Mouse (Mus musculus): ENCODE measurements at regions not wholly inside any gene's neighbourhood (a gene's known extent, or its start where the extent isn't known, plus 50 kb on each side); places are given as distances from the start of the nearest gene placed in this dataset.
A peak's percentile ranks its signal among the peaks of the same experiment; 100 is the strongest.

DNA sequence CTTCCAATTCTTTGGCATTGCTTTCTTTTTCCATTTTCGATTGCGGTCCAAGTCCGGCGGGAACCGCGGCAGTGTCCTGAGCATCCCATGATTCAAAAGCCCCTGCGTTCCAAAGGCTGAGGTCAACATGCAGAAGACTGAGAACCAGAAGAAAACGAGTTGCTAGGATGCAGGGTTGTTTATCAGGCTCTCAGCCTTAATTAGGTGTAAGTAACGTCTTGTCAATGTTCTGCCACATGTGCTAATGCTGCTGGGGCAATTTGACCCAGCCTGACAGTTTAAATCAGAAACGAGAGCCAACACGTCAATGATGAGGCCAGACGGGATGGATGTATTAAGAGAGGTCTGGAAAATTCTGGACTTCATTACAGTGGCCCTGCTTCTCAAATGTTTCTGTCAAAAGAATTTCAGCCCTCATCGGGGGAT lies 239.4 kb downstream of the Gm45692 start:
- Histone ChIP-seq H3K4me2 (replicated peaks) (no peak overlapping the region), H3K27ac (no peak overlapping the region), H3K9ac (no peak overlapping the region), H3K4me3 (replicated peaks; ENCODE audit: low read length) (no peak overlapping the region), H3K36me3 (replicated peaks; ENCODE audit: control insufficient read depth, insufficient read depth) (no peaks in the 10 kb centered on the region), H3K9me3 (ENCODE audit: control insufficient read depth, low read length) (no peaks in the 10 kb centered on the region), H3K27me3 (ENCODE audit: control insufficient read depth, insufficient read depth, low read length) (no peaks in the 10 kb centered on the region), H3K4me1 (replicated peaks; ENCODE audit: control insufficient read depth, insufficient read depth, low read length) (0 out of 2 replicates have a peak, but pooled peaks cover 6% of the 10 kb centered on the region)
- no peak for ATAC-seq (ENCODE audit: low FRiP score)
- DNase-seq (ENCODE audit: low spot score): no peak
- 67% methylated on average over 13 of the region's 13 CpGs for WGBS

DNA sequence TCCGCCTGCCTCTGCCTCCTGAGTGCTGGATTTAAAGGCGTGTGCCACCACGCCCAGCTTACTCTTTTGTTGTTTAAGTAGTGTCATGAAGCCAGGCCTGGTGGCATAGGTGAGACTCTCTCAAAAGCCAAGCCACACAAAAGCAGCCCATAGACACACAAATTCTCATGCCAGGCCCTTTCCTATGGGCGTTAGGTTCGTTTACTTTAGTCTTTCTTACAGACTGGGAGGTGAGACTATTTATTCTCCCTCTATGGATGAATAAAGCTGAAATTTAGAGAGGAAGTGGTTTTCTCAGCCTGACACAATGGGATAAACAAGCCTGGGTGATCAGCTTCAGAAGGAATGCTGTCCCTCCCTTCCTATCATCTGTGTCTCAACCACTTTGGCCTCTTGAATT lies 243.0 kb downstream of the Gm45692 start:
- no peak for ATAC-seq (ENCODE audit: low FRiP score)
- WGBS: 88% methylated on average over 5 of the region's 5 CpGs

DNA sequence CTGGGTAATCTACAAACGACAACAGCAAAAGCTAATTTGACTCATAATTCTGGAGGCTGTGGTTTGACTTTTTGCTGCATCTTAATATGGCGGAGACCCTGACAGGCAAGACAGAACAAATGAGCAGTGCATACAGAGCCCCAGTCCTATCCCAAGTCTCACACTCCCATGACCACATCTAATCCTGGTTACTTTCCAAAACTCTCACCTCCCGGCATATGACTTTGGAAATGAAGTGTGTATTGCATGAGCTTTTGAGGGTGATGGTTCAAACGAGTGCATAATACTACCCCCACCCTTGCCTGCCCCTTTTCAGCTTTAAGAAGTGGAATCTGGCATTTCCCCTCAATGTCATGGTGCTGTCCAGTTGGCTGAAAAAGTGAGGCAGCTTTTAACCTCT lies 244.3 kb downstream of the Gm45692 start:
- H3K4me3 ChIP-seq (replicated peaks; ENCODE audit: low read length): no peak overlapping the region
- H3K27me3 ChIP-seq (ENCODE audit: control insufficient read depth, insufficient read depth, low read length): no peaks in the 10 kb centered on the region
- no peaks in the 10 kb centered on the region for H3K9me3 ChIP-seq (ENCODE audit: control insufficient read depth, low read length)
- H3K9ac ChIP-seq: no peak overlapping the region
- ATAC-seq (ENCODE audit: low FRiP score): no peak
- H3K36me3 ChIP-seq (replicated peaks; ENCODE audit: control insufficient read depth, insufficient read depth): no peaks in the 10 kb centered on the region
- 87% methylated on average over 4 of the region's 4 CpGs for WGBS
- H3K4me1 ChIP-seq (replicated peaks; ENCODE audit: control insufficient read depth, insufficient read depth, low read length): no peaks in the 10 kb centered on the region
- no peak for DNase-seq (ENCODE audit: low spot score)
- no peak overlapping the region for H3K27ac ChIP-seq
- no peak overlapping the region for H3K4me2 ChIP-seq (replicated peaks)

More for the DNA sequence above, 243.0 kb downstream of the Gm45692 start:
- H3K9me3 ChIP-seq (ENCODE audit: control insufficient read depth, low read length): no peaks in the 10 kb centered on the region
- H3K27me3 ChIP-seq (ENCODE audit: control insufficient read depth, insufficient read depth, low read length): no peaks in the 10 kb centered on the region
- no peak for DNase-seq (ENCODE audit: low spot score)
- no peak overlapping the region for H3K27ac ChIP-seq
- H3K4me1 ChIP-seq (replicated peaks; ENCODE audit: control insufficient read depth, insufficient read depth, low read length): no peaks in the 10 kb centered on the region
- no peaks in the 10 kb centered on the region for H3K36me3 ChIP-seq (replicated peaks; ENCODE audit: control insufficient read depth, insufficient read depth)
- no peak overlapping the region for H3K4me2 ChIP-seq (replicated peaks)
- no peak overlapping the region for H3K4me3 ChIP-seq (replicated peaks; ENCODE audit: low read length)
- no peak overlapping the region for H3K9ac ChIP-seq

GRCm38 (mm10) chr8:26364637-26365036 lies 245.3 kb downstream of the Gm45692 start:
- WGBS: 69% methylated on average over 4 of the region's 4 CpGs
- no peaks in the 10 kb centered on the region for H3K4me1 ChIP-seq (replicated peaks; ENCODE audit: control insufficient read depth, insufficient read depth, low read length)
- ATAC-seq (ENCODE audit: low FRiP score): no peak
- no peak overlapping the region for H3K9ac ChIP-seq
- no peak for DNase-seq (ENCODE audit: low spot score)
- no peak overlapping the region for H3K4me2 ChIP-seq (replicated peaks)
- no peaks in the 10 kb centered on the region for H3K27me3 ChIP-seq (ENCODE audit: control insufficient read depth, insufficient read depth, low read length)
- no peaks in the 10 kb centered on the region for H3K36me3 ChIP-seq (replicated peaks; ENCODE audit: control insufficient read depth, insufficient read depth)
- no peak overlapping the region for H3K4me3 ChIP-seq (replicated peaks; ENCODE audit: low read length)
- no peak overlapping the region for H3K27ac ChIP-seq
- no peaks in the 10 kb centered on the region for H3K9me3 ChIP-seq (ENCODE audit: control insufficient read depth, low read length)

DNA sequence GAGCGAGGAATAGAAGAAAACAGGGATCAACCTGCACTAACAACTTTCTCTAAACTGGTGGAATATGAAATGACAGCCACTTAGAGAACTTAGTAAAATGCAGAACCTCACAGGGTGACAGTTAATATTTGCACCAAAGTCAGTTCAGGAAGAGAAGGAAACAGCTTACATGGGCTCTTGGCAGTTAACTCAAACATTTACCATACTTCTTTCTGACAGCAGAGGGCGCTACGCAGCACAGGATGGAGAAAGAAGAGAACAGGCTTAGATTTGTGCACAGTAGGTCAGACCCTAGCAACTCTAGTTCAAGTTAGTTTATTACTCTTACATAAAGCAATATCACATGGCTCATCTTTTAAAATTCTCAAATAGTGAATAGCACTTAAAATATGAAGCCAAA lies 261.3 kb downstream of the Gm45692 start:
- peaks cover 16% of the 10 kb centered on the region for H3K4me1 ChIP-seq (replicated peaks; ENCODE audit: control insufficient read depth, insufficient read depth, low read length)
- H3K4me2 ChIP-seq (replicated peaks): no peak overlapping the region
- H3K4me3 ChIP-seq (replicated peaks; ENCODE audit: low read length): no peak overlapping the region
- 0 out of 2 replicates have a peak, but pooled peaks cover 9% of the 10 kb centered on the region for H3K9me3 ChIP-seq (ENCODE audit: control insufficient read depth, low read length)
- no peak overlapping the region for H3K27ac ChIP-seq
- H3K9ac ChIP-seq: no peak overlapping the region
- ATAC-seq (ENCODE audit: low FRiP score) (no peak), DNase-seq (ENCODE audit: low spot score) (peak; percentile 83)
- H3K36me3 ChIP-seq (replicated peaks; ENCODE audit: control insufficient read depth, insufficient read depth): no peaks in the 10 kb centered on the region
- H3K27me3 ChIP-seq (ENCODE audit: control insufficient read depth, insufficient read depth, low read length): no peaks in the 10 kb centered on the region
- WGBS: 35% methylated on average over 3 of the region's 3 CpGs

DNA sequence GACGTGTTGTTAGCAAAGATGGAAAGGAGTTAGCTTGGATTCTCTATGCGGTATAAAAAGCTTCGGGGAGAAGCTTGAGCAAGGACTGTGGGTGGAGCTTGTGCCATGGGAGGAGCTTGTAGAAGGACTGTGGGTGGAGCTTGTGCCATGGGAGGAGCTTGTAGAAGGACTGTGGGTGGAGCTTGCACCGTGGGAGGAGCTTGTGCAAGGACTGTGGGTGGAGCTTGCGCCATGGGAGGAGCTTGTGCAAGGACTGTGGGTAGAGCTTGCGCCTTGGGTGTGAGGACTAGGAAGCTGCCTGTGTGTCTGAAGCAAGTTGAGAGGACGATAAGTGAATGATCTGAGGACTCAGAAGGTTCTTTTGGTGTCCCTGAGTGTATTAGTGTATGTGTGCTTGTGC lies 263.1 kb downstream of the Gm45692 start:
- DNase-seq (ENCODE audit: low spot score) (no peak), ATAC-seq (ENCODE audit: low FRiP score) (no peak)
- H3K9me3 ChIP-seq (ENCODE audit: control insufficient read depth, low read length): 0 out of 2 replicates have a peak, but pooled peaks cover 8% of the 10 kb centered on the region
- no peak overlapping the region for H3K4me2 ChIP-seq (replicated peaks)
- no peak overlapping the region for H3K4me3 ChIP-seq (replicated peaks; ENCODE audit: low read length)
- no peak overlapping the region for H3K27ac ChIP-seq
- 88% methylated on average over 7 of the region's 7 CpGs for WGBS
- H3K27me3 ChIP-seq (ENCODE audit: control insufficient read depth, insufficient read depth, low read length): no peaks in the 10 kb centered on the region
- H3K4me1 ChIP-seq (replicated peaks; ENCODE audit: control insufficient read depth, insufficient read depth, low read length): peaks cover 16% of the 10 kb centered on the region
- no peaks in the 10 kb centered on the region for H3K36me3 ChIP-seq (replicated peaks; ENCODE audit: control insufficient read depth, insufficient read depth)
- no peak overlapping the region for H3K9ac ChIP-seq

DNA sequence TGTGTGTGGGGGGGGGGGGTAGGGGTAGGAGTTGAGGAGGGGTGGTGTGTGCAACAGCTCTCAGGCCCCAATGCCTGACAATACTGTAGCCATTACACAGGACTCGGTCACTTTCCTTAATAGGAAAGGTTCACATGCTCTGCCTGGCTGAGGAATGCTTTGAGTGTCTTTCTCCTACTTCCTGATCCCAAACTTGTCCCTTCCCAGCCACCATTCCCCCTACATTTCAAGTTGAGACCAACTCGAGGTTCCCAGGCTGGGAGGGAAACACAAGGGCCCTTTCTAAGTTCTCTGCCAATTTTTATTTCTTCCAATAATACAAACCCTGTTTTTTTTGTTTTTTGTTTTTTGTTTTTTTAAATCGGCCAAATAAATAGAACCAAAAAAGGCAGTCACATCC lies 264.6 kb downstream of the Gm45692 start:
- H3K4me3 ChIP-seq (replicated peaks; ENCODE audit: low read length): no peak overlapping the region
- no peak overlapping the region for H3K4me2 ChIP-seq (replicated peaks)
- H3K9me3 ChIP-seq (ENCODE audit: control insufficient read depth, low read length): no peaks in the 10 kb centered on the region
- peaks cover 16% of the 10 kb centered on the region for H3K4me1 ChIP-seq (replicated peaks; ENCODE audit: control insufficient read depth, insufficient read depth, low read length)
- H3K27me3 ChIP-seq (ENCODE audit: control insufficient read depth, insufficient read depth, low read length): no peaks in the 10 kb centered on the region
- DNase-seq (ENCODE audit: low spot score) (no peak), ATAC-seq (ENCODE audit: low FRiP score) (no peak)
- H3K9ac ChIP-seq: no peak overlapping the region
- H3K27ac ChIP-seq: no peak overlapping the region
- WGBS: 44% methylated on average over 3 of the region's 3 CpGs
- H3K36me3 ChIP-seq (replicated peaks; ENCODE audit: control insufficient read depth, insufficient read depth): no peaks in the 10 kb centered on the region

- no peaks in the 10 kb centered on the region for H3K36me3 ChIP-seq (replicated peaks; ENCODE audit: control insufficient read depth, insufficient read depth)
- no peak overlapping the region for H3K9ac ChIP-seq
- ATAC-seq (ENCODE audit: low FRiP score) (peak; percentile 59; the same call in 1 of the 2 replicates), DNase-seq (ENCODE audit: low spot score) (peak; percentile 44)
- no peak overlapping the region for H3K4me3 ChIP-seq (replicated peaks; ENCODE audit: low read length)
- H3K27me3 ChIP-seq (ENCODE audit: control insufficient read depth, insufficient read depth, low read length): no peaks in the 10 kb centered on the region
- H3K4me2 ChIP-seq (replicated peaks): no peak overlapping the region
- no peak overlapping the region for H3K27ac ChIP-seq
- H3K9me3 ChIP-seq (ENCODE audit: control insufficient read depth, low read length): no peaks in the 10 kb centered on the region
- WGBS: 2% methylated on average over 3 of the region's 3 CpGs
- H3K4me1 ChIP-seq (replicated peaks; ENCODE audit: control insufficient read depth, insufficient read depth, low read length): peaks cover 16% of the 10 kb centered on the region
These were observed 265.1 kb downstream of the Gm45692 start for GRCm38 (mm10) chr8:26384305-26384993.

DNA sequence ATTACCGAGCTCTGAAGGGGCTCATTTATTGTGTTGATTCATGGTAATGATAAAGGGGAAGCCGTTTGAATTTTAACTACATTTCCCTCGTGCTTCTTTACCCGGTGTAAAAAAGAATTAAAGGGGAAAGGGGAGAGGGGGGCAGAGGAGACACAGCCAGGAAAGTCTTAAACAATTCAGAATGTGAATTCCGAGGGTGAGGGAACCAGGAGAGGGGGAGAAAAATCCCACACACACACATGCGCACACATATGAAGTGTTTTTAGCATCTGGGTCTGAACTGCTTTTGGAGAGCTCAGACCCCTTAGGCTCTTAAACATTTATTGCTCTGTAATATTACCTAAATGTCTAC lies 265.6 kb downstream of the Gm45692 start:
- no peak for DNase-seq (ENCODE audit: low spot score)
- 17% methylated on average over 6 of the region's 6 CpGs for WGBS

DNA sequence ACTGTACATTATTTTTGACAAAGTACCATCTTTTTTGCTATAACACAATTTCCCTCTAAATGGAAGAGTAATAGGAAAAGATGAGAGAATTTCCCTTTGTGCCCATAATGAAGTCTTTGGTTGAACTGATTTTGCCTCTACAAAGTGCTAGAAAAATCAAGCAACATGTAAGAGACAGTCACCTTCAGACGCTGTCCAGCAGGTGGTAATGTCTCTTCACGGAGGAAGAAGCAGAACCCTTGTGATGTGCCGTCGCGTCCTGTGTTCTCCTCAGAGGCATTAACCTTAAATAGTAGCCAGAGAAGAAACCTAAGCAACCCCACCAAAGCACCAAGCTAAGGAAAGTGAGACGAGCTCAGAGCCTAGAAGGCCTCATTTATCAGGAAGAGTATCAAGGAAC lies 275.7 kb downstream of the Gm45692 start:
- no peaks in the 10 kb centered on the region for H3K36me3 ChIP-seq (replicated peaks; ENCODE audit: control insufficient read depth, insufficient read depth)
- 0 out of 2 replicates have a peak, but pooled peaks cover 7% of the 10 kb centered on the region for H3K9me3 ChIP-seq (ENCODE audit: control insufficient read depth, low read length)
- H3K27me3 ChIP-seq (ENCODE audit: control insufficient read depth, insufficient read depth, low read length): no peaks in the 10 kb centered on the region
- WGBS: 78% methylated on average over 6 of the region's 6 CpGs
- no peak overlapping the region for H3K4me2 ChIP-seq (replicated peaks)
- H3K27ac ChIP-seq: no peak overlapping the region
- ATAC-seq (ENCODE audit: low FRiP score) (no peak), DNase-seq (ENCODE audit: low spot score) (no peak)
- H3K4me1 ChIP-seq (replicated peaks; ENCODE audit: control insufficient read depth, insufficient read depth, low read length): no peaks in the 10 kb centered on the region
- no peak overlapping the region for H3K4me3 ChIP-seq (replicated peaks; ENCODE audit: low read length)
- no peak overlapping the region for H3K9ac ChIP-seq

More for the DNA sequence above, 265.6 kb downstream of the Gm45692 start:
- Histone ChIP-seq H3K4me1 (replicated peaks; ENCODE audit: control insufficient read depth, insufficient read depth, low read length) (peaks cover 16% of the 10 kb centered on the region), H3K4me3 (replicated peaks; ENCODE audit: low read length) (no peak overlapping the region), H3K4me2 (replicated peaks) (no peak overlapping the region), H3K36me3 (replicated peaks; ENCODE audit: control insufficient read depth, insufficient read depth) (no peaks in the 10 kb centered on the region), H3K9me3 (ENCODE audit: control insufficient read depth, low read length) (no peaks in the 10 kb centered on the region), H3K27ac (no peak overlapping the region), H3K9ac (no peak overlapping the region), H3K27me3 (ENCODE audit: control insufficient read depth, insufficient read depth, low read length) (no peaks in the 10 kb centered on the region)
- no peak for ATAC-seq (ENCODE audit: low FRiP score)
